Mouse (Mus musculus) testis, postnatal 14 days (tissue): ENCODE data around the gene Kcnt1.

Experiments
- DNase-seq: peaks from one replicate; pipeline ENCODE4 v3.0.0; 2021; ENCODE audit warnings: low spot score

The Kcnt1 gene

DNA sequence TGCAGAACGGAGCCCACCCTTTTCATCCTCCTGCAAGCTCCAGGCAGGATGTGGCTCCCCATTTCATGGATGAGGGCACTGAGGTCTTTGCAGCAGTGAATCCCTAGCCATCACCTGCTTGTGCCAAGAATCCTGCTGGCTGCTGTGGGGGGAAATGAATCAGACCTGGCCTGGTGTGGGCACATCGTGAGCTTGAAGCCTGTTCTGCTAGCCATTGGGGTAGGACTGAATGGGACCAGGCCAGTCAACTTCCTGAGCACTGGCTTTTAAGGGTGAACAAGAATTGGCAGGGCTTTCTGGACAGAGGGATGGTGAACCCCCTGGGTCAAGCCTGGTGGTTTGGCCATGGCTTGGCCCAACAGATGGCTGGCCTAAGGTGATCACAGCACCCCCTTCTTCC, 15.0 kb downstream of the Kcnt1 start:
- DNase-seq, result no peak

DNA sequence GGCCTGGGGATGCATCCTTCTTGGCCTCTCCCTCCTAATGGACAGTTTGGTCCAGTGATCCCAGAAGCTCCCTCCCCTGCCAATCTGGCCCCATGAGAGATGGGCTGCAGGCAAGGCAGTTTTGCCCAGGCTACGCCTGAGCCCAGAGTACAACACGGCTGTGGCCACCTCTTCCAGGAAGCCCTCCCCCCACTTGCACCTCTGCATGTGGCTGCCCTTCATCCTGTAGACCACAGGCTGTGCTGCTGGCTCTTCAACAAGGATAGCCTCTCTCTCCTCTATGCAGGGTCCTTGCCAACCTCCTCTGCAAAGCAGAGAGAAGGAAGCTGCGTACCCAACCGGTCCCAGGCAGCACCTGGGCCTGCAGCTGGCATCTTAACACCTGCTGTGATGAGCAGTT, 15.5 kb downstream of the Kcnt1 start:
- DNase-seq, result no peak

GRCm38 (mm10) chr2:25882276-25882675, 18.7 kb downstream of the Kcnt1 start:
- no peak for DNase-seq

- DNase-seq, result no peak
Observed at GRCm38 (mm10) chr2:25884756-25885155, 21.2 kb downstream of the Kcnt1 start.

GRCm38 (mm10) chr2:25887226-25887625, 23.7 kb downstream of the Kcnt1 start:
- DNase-seq, result no peak

DNA sequence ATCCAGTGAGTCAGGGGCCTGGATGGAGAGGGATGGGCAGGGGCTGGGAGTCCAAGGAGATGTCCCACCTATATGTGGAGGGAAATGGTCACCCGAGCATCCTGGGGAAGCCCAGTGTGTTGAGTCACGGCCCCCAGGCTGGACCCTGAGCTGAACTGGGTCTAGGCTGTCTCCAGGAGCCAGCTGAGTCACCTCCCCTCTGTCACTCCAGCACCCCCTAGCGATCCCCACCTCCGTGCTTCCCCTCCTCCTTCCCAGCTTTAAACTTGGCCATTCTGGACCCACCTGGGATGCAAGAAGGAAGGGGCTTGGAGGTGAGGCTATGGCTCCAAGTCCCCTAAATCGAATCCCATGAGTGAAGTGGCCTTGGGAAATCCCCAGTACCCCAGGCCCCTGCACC, 24.6 kb downstream of the Kcnt1 start:
- DNase-seq, result no peak

DNA sequence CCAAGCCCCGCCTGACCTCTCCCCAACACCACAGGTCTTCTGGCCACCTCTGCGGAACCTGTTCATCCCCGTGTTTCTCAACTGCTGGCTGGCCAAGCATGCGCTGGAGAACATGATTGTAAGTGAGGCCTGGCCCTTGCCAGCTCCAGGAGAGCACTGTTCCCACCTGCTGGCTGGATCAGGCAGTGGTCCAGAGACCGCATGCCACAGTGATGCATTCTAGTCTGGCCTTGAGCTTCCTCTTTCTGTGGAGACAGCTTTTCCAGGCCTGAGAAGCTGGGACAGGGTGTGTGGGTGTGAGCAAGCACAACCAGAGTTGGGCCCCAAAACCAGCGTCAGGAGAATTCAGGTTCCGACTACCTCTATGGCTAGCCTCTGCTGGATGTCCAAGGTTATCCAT, 28.9 kb downstream of the Kcnt1 start:
- no peak for DNase-seq

GRCm38 (mm10) chr2:25898970-25899369, 35.4 kb downstream of the Kcnt1 start:
- DNase-seq, result no peak

- DNase-seq, result no peak
Observed at GRCm38 (mm10) chr2:25909872-25910271, 46.3 kb downstream of the Kcnt1 start.

DNA sequence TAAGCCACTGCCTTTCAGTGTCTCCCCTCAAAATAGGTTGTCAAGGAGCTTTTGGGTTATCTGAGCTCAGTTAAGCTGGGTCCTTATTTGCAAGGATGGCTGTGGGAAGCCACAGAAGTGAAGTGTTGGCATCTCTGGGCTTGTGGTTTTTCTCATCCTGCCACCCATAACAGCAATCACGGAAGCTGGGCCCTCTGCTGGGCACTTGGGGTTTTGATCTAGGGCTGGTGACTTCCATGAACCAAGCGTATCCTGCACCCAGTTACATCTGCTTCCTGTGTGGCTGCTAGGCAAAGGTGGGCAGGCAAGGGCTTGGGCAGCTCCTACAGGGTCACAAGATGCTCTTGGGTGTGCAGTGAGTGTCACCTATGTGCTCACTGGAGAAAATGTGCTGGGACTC, 49.7 kb downstream of the Kcnt1 start:
- no peak for DNase-seq

DNA sequence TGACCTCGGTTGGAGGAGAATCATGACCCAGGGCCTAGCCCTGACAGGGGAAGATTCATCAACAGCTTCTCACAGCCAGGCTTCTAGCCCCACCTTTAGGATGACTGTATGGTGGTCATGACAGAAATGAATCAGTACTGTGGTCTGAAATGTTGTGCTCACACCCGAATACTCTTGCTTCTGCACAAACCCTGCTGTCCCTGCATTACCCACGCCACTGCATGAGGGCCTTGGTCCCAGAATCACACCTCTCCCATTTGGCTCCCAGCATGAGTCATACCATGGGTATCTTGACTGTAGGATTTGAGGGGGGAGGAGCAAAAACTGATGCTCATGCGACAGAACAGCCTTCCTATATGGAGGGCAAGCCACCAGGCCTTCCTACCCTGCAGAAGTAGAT, 50.7 kb downstream of the Kcnt1 start:
- no peak for DNase-seq

DNA sequence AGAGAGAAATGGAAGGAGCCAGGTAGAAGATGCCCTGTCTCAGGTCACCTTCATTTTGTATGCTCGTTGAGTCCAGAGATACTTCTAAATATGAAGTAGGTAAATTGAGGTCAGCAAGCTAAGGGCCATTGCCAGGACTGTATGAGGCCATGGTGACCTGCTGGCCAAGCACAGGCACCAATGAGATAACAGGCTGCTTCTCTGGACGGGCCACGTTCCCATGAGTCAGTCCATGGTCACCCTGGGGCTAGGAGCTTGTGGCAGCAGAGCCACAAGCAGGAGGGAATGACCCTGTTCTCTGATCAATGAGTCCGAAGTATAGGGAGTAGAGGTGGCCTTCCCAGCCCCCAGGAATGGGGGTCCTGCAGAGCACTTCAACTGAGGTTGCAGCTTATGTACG, 51.3 kb downstream of the Kcnt1 start:
- DNase-seq, result no peak

GRCm38 (mm10) chr2:25918408-25918807, 54.9 kb downstream of the Kcnt1 start:
- no peak for DNase-seq

DNA sequence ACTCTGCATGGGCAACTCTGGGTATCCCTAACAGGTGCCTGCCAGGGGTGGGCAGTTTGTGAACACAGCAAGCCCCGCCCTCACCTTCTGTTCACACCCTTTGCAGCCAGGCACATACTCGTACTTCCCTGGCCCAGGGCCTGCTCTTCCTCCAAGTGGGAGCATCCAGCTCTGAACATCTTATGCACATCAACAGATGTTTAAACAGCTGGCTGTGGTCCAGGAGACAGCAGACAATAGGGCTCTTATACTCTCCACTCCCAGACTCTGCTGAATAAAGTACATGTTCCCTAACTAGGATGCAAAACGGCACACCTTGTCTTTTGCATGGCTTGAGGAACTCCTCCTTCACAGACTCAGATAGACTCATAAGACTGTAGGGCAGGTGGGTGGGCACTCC, 56.4 kb downstream of the Kcnt1 start:
- no peak for DNase-seq

GRCm38 (mm10) chr2:25923799-25924198, 60.3 kb downstream of the Kcnt1 start:
- DNase-seq, result no peak

DNA sequence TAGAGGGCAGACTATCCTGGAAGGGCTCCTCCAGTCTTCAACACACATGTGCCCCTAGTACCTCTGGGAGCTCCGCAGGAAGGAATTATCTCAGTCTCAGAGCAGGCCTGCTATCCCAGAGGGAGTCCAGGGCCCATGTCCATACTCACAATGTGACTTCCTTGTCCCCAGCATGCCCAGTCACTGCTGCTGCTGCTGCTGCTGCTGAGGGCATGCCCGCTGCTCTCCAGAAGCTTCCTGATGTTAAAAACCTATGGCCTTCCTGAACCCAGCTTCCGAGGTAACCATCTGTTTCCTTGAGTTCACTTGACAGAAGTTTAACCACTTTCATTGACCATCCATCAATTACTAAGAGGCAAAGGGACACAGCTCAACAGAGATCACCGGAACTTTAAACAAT, 61.4 kb downstream of the Kcnt1 start:
- no peak for DNase-seq

DNA sequence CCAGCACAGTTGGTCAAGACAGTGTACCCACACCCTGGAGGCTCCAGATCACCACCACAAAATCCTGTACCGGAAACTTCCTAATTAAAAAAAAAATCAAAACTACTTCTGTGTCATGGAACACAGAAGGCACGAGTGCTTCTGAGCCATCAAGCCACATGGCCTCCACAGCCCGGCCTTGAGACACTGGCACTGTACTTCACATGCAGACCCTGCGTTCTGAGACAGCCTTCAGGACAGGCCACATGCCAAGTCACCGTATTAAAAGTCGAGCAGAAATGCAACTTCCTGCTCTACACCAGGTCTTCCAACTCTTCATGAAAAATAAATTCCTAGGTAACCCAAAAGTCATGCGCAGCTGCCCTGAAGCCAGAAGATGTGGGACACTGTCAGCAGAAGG, 64.3 kb downstream of the Kcnt1 start:
- DNase-seq, result peak; percentile 59

DNA sequence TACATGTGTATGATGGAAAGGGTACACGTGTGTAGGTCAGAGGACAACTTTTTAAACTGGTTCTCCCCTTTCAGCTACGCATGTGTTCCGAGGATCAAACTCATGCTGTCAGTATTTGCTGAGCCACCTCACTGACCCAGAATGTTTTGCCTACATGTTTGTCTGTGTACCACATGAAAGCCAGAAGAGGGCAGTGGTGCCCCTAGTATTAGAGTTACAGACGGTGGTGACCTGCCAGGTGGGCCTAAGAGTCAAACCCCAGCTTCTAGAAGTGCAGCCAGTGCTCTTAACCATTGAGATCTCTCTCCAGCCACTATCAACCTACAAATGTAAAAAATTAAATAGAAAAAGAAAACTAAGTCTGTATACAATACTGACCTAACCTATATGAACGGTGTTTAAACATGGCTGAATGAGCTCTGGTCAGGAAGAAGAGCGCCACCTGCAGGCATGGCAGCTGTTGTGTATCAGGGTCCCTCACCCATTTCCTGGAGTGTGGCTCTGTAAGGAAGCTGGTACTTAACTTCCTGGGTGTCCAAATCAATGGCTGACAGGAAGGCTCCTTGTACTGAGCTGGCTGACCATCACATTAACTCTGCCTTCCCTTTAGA, 67.8 kb downstream of the Kcnt1 start:
- DNase-seq, result no peak

DNA sequence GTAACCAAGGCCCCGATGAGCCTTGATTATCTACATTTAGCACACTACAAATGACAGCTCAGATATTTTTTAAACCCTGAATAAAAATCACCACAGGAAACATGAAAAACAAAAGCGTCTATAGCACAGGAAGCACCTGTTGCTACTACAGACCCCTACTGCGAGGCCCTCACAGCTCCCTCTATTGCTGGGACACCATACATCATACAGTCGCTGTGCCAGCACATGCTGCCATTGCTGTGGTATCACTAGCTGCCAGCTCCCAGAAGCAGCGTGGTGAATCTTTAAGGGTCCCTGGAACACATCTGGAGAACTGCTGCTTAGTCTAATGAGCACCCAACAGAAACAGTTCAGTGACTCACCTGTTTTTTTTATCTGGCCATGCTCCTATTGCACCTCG, 77.0 kb downstream of the Kcnt1 start:
- no peak for DNase-seq

- no peak for DNase-seq
Observed at GRCm38 (mm10) chr2:25943822-25944221, 80.3 kb downstream of the Kcnt1 start.

DNA sequence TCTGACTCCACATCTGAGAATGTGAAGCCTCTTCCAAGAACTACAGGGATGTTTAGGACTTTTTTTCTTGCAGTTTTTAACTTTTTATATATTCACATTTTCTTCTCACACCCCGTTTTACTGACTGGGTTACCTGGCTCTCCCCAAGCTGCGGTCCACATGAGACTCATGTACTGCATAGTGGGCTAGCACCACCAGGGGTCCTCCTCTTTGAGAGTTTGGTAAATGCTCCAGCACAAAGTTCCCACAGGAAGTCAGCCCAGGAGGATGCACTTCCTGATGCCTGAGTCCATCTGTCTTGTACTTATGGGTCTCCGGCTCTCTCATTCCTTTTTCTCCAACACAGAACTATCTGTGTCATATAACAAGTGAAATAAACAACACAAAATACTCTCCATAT, 84.4 kb downstream of the Kcnt1 start:
- no peak for DNase-seq

DNA sequence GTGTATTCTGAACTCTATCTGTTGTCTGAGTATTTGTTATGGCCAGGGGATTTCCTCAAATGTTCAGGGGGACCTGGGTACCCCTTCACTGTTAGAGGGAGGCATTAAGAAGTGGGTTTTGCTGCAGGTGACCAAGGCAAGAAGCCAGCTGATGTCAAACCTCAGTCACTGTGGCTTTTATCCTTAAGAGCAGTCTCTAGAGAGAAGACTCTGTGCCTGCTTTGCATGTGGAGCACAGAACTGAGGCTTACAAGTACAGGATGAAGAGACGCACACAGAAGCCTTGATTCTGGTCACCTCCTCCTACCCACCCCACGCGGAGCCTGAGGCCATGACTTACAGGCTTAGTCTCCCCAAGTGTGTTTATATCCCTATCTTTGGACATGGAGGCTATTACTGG, 85.8 kb downstream of the Kcnt1 start:
- no peak for DNase-seq
